Mouse (Mus musculus) ES-Bruce4 (cell line): ENCODE results near the gene Zdhhc4.

Experiments used
- EP300 ChIP-seq: IDR thresholded peaks from 2 replicates; pipeline ENCODE4 v1.6.1; 2011; ENCODE audit warnings: low read depth, low read length; ENCODE audit not compliant: insufficient read depth
- POLR2A ChIP-seq: IDR thresholded peaks from one replicate; pipeline ENCODE4 v1.8.1; 2011; ENCODE audit warnings: low read length; ENCODE audit not compliant: insufficient read depth

DNA sequence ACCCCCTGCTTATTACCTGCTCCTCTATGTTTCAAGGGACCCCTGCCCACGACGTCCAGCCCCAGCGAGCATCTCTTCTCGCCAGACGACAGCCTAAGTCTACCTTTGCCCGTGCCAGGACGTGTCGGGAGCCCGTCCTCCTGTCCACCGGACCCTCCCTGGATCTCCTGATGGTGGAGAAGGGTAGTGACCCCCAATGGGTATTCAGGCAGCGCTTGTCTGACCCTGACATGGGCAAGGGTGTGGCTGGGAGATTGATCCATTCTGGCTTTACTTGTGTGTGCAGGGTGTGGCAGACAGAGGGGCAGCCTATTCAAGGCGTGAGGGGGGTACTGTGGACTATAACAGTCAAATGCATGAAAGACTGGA lies 58.9 kb downstream of the Zdhhc4 start:
- TF ChIP-seq EP300 (no peak), POLR2A (no peak)
